Mouse (Mus musculus): ENCODE results near the gene Npas1.

The Npas1 gene

GRCm38 (mm10) chr7:16468115-16468514 lies 9.4 kb downstream of the Npas1 start:
- DNase-seq, result no peak

- no peak for DNase-seq
These were observed 11.0 kb downstream of the Npas1 start for GRCm38 (mm10) chr7:16466565-16466964.

- no peak for DNase-seq
These were observed 12.0 kb downstream of the Npas1 start for GRCm38 (mm10) chr7:16465568-16465967.

- peak; percentile 81 to 84 for DNase-seq
These were observed 12.4 kb downstream of the Npas1 start for GRCm38 (mm10) chr7:16465160-16465559.

- DNase-seq, result peak; percentile 79 to 86
These were observed 14.3 kb downstream of the Npas1 start for GRCm38 (mm10) chr7:16463214-16463613.

DNA sequence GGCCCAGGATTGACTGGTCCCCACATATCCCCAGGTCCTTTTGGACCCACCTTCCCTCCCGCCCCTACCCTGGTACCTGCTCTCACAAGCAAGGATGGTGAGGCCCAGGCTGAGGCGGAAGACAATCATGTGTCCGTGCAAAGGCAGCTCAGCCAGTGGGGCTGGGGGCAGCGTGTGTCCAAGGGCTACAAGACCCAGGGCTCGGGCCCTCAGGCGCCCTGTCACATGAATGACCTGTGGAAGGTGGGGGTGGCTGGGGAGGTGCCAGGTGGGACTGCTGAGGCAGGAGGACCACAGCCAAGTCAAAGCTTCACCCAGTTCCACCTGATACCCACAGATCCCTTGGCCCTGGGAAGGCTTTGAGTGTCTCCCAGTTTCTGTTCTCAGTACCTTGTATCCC lies 15.8 kb downstream of the Npas1 start:
- DNase-seq, result no peak

DNA sequence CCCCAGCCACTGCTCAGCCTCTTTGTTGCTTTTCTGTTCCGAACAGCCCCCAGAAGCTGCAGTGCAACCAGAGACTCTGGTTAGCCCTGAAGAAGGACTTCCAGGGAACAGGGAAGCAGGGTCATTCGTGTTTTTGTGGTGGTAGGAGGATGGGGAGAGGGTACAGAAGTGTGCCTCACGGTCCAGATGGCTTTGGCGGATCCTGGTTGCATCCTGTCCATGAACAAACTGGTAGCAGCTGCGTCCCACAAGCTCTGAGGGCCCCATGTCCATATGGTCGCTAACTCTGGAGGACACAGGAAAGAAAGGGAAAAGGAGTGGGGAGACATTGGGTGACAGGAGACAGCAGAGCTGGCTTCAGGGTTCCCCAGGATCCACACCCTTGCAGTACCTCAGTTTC lies 16.4 kb downstream of the Npas1 start:
- no peak for DNase-seq

DNA sequence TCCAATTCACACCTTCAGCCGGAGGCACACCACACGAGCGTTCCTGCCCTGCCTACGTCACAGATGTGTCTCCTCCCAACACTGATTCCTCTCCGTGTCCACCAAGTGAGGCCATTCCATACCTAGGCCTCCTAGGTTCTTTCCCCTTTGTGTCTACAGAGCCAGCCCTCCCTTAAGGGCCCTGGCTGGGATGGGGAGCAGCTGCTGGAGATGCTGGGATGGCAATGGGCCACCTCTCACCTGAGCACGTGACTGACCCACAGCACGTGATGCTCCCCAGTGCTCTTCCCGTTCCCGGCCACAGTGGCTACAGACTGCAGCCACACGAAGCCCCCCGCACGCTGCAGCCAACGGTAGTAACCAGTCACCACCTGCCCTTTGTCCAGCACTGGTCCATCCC lies 17.0 kb downstream of the Npas1 start:
- peak; percentile 53 to 57 for DNase-seq

- no peak for DNase-seq
These were observed 21.2 kb downstream of the Npas1 start for GRCm38 (mm10) chr7:16456289-16456688.

GRCm38 (mm10) chr7:16455016-16455415 lies 22.5 kb downstream of the Npas1 start:
- no peak for DNase-seq

- peak; percentile 62 to 72 for DNase-seq
These were observed 24.3 kb downstream of the Npas1 start for GRCm38 (mm10) chr7:16453118-16453711.

DNA sequence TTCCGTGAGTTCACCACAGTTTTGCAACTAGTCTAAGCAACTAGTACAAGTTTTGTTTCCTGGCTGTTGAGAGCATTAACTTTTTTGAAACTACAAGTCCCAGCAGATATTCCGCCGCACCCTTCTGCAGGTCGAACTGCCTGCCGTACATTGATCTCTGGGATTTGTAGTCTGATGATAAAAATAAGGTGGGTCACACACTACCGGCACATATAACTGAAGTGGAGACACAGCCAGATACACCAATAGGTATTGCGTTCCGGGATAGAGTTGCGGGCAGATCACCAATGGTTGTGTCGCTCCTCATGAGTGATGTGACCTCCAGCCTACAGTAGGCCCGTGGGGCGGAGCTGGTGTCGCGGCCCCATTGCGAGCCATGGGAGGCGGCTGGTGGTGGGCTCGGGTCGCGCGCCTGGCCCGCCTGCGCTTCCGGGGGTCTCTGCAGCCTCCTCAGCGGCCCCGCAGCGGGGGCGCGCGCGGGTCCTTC lies 24.9 kb downstream of the Npas1 start, which contains the start of gene Tmem160:
Tmem160 (plus strand) TSS at position 193 of the 487 bp plus-strand sequence.
- peak; percentile 87 to 93 for DNase-seq

GRCm38 (mm10) chr7:16451656-16452055 lies 25.9 kb downstream of the Npas1 start:
- no peak for DNase-seq

GRCm38 (mm10) chr7:16441241-16441640 lies 36.3 kb downstream of the Npas1 start:
- DNase-seq, result no peak

DNA sequence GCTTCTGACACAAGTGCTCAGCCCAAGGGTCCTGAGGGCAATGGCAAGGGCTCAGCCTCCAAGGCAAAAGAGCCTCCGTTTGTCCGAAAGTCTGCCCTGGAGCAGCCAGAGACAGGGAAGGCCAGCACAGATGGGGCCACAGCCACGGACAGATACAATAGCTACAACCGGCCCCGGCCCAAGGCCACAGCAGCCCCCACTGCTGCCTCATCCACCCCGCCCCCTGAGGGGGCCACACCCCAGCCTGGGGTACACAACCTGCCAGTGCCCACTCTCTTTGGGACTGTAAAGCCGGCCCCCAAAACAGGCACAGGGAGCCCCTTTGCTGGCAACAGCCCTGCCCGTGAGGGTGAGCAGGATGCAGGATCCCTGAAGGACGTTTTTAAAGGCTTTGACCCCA lies 42.4 kb downstream of the Npas1 start:
- no peak for DNase-seq

DNA sequence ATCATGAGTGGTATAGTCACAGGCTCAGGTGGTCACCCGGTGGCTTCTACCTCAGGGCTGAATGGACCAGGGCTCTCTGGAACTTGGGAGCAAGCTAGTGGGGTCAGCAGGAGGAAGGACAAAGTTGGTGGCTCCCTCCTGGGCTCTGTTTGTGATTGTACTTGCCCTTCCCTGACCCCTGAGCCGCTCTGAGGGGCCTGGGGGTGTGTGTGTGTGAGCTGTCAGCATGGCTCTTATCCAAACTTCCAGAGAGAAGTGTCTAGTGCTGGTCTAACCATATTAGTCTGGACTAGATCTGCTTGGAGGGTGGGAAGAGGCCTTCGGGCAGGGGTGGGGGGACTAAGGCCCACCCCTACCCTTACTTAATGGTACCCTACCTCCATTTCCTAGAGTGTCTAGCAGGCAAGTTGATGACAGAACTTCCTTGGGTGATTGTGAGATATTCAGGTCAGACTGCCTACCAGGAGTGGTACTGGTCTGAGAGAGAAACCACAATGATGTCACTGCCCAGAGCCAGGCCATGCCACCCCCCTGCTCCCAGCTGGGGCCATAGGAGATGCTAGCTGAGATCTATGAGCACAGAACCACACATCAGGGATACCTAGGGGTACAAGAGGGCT lies 44.1 kb downstream of the Npas1 start:
- DNase-seq, result no peak

DNA sequence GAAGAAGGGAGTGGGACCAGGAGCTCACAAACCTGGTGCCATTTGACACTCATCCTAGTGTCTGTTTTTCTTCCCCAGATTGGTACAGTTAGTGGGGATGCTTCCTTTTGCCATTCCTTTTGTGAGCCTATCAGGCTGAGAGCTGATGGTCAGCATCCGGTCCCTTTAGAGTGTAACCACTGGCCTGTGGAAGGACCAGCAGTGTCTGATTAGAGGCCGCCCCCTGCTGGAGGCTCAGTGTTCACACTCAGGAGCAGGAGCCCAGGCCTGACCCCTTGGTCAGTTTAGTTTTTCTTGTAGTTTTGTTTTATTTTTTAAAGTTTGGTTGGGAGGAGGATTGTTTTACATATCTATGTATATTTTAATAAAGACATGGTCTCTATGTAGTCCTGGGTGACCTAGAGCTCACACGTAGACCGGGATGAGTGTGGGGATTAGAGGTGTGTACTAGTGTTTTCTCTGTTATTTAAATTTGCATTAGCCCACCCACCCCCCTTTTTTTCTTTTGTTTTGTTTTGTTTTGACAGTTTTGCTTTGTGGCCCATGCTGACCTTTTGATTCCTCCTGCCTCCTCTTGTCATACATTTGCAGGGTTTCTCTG lies 51.3 kb downstream of the Npas1 start:
- peak; percentile 83 to 84 for DNase-seq

DNA sequence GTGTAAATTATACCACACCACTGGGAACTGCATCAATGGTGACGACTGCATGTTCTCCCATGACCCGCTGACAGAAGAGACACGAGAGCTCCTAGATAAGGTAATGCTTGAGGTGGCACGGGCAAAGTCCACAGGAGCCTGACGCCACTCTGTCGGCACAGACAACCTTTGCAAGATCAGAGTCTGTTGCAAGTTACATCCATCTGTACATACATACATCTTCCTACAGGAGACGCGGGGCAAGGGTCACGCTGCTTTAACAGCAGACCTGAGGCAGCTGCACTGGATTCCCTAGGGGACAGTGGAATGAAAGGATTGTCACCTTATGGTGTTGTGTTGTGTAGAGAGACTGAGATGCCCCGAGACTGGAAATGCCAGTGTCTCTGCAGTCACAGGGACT lies 51.8 kb downstream of the Npas1 start:
- DNase-seq, result no peak

DNA sequence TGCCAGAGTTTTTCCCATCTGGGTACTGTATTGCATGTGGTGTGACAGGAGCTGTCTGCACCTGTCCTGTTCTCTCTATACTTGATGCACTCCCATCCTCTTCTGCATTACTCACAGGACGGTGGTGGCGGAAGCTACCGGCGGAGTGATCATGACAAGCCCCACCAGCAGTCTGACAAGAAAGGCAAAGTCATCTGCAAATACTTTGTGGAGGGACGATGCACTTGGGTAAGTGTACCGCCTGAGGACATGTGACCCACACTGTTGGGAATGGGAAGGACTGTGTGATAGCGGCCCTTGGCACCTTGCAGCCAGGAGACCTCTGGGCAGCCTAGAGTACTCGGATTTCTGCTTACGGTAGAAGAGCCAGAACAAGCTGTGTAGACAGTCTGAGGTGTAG lies 53.8 kb downstream of the Npas1 start:
- no peak for DNase-seq

DNA sequence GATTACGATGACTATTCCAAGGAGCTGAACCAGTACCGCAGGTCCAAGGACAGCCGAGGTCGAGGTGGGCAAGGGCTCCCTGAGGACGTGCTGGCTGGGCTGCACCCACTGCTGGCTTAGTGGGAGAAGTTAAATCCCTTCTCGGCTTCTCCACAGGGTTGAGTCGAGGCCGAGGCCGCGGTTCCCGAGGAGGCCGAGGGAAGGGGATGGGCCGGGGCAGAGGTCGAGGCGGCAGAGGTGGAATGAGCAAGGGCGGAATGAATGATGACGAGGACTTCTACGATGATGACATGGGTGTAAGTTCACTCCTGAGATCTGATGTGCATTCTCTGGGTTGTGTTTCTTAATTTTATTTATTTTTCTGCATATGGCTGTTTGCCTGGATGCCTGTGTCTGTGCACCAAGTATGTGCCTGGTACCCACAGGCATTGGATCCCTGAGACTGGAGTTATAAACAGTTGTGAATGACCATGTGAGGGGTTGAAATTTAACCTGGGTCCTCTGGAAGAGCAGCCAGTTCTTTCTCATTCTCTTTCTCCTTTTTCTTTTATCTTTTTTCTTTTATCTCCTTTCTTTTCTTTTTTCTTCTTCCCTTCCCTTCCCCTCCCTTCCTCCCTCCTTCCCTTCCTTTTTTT lies 55.2 kb downstream of the Npas1 start:
- no peak for DNase-seq

DNA sequence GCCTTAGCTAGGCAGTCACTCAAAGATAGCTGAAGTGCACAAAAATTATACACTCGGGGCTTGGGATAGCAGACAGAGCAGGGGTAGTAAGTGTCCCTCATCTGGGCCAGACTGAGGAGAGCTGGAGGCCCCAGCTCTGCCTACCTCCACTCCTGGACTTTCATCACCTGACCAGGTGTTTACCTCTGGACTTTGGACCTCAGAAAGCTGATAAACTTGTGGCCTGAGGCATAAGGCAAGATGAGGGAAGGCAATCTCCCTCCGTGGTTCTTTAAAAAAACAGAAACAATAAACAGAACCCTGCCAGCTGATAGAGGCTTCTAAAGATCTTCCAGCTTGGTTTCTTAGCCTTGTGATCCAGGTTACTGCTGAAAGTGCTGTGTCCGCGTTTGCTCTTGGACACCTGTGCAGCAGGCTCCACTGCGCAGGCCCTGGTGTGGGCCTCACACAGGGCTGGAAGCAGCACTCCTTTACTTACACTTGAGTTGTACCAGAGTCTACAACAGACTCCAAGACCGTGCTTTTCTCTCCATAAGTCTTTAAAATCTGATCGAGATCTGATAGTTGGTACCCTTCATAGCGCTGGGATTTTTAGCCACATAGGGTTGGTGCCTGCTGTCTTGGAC lies 56.9 kb downstream of the Npas1 start:
- DNase-seq, result no peak

GRCm38 (mm10) chr7:16418713-16419112 lies 58.8 kb downstream of the Npas1 start:
- no peak for DNase-seq

DNA sequence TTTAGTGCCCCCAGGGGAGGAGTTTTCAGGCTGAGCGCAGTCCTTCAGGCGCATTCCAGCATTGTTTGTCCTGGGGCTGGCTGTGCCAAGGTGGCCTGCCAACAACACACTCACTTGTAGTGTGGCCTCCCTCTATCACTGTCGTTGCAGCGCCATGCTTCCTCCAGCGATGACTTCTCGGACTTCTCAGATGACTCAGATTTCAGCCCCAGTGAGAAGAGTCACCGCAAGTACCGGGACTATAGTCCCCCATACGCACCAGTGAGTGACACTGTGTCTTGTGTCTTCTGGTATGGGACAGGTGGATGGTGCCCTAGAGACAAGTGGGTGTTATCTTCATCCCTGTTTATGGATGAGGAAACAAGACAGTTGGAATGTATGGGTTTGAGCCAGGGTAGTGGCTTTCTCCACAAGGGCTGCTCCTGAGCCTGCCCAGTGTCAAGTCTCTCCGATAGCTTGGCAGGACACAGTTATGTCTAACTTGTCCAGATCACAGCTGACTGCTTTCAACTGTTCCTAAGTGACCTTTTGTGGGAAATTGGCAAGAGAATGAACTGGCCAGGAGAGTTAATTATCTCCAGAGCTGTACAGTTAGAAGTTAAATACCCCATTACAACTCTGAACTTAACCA lies 60.3 kb downstream of the Npas1 start:
- DNase-seq, result no peak
